Mouse (Mus musculus): ENCODE data around the gene Lima1. TPM values are rescaled to one million over a fixed set of nuclear protein-coding genes. Genes with fewer than 3 reads are reported as not detected.
A peak's percentile ranks its signal among the peaks of the same experiment; 100 is the strongest.

Lima1 gene
- polyA plus RNA-seq, 1 experiment from 2014 or later, result 14.8 TPM

DNA sequence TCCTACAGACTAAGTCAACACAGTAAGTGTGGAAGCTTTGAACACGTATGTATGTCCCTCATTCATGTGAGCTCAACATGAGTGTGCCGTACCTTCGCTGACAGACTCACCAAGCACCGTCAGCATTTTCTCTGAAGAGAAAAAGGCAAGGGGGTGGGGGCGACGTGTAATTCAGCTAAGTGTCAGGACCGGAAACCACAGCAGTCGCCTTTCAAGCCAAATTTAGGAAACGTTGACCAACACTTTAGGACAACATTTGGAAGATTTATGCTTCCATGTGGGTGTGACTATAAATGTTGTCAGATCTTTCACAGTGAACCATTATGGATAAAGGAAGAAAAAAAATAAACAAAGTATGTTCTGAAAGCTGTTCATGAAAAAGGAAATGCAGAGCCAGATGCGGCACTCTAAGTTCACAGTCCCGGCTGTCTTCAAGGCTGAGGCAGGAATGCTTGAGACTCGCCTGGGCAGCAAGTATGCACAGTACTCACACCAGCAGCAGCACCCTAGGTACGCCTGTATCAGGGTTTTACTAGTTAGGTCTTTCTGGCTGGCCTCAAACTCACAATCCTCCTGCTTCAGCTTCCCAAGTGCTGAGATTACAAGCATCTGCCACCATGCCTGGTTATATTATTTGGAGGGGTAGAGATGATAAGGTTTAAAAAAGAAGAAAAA is 27.9 kb downstream of the Lima1 start:
- Histone ChIP-seq H3K4me2 (ENCODE audit: low read depth, low read length) (peak overlapping the region; percentile 2), H3K9ac (replicated peaks) (no peak overlapping the region), H3K9me3 (ENCODE audit: low read length) (no peaks in the 10 kb centered on the region), H3K36me3 (replicated peaks; ENCODE audit: insufficient read depth, low read length) (no peaks in the 10 kb centered on the region), H3K27ac (ENCODE audit: low read depth) (peak overlapping the region; percentile 17; the same call in 1 of the 2 replicates), H3K27me3 (ENCODE audit: insufficient read depth, low read length) (no peaks in the 10 kb centered on the region), H3K4me3 (ENCODE audit: low read depth, low read length) (no peak overlapping the region), H3K4me1 (ENCODE audit: insufficient read depth) (peaks cover 35% of the 10 kb centered on the region)
- 16% methylated on average over 13 of the region's 13 CpGs for WGBS (ENCODE audit: insufficient replicate concordance)
- ATAC-seq (no peak), DNase-seq (no peak)
- TF ChIP-seq CTCF (IDR thresholded peaks at IDR 0.05; ENCODE audit: low read depth) (no peak), EP300 (IDR thresholded peaks at IDR 0.05; ENCODE audit: low read depth) (no peak)

DNA sequence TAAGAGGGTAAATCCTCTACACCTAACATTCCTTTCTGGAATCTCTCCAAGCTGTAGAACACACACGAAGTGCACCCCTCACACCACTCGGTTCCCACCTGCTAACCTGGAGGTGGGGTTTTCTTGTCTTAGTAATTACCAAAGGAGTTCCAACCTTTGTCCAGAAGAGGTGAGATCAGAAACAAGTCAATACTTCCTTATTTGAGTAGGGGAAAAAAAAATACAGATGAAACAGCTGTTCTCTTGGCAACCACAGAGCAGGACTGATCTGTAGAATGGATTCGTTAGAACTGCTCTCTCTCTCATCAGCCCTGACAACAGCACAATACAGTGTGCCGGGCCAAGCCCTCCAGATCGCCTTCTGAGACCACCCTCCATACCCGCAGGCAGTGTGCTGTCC is 28.6 kb downstream of the Lima1 start:
- peak; percentile 29; the same call in 1 of the 2 replicates for ATAC-seq
- no peak overlapping the region for H3K9ac ChIP-seq (replicated peaks)
- no peaks in the 10 kb centered on the region for H3K27me3 ChIP-seq (ENCODE audit: insufficient read depth, low read length)
- TF ChIP-seq CTCF (IDR thresholded peaks at IDR 0.05; ENCODE audit: low read depth) (no peak), EP300 (IDR thresholded peaks at IDR 0.05; ENCODE audit: low read depth) (no peak)
- no peaks in the 10 kb centered on the region for H3K9me3 ChIP-seq (ENCODE audit: low read length)
- no peak overlapping the region for H3K4me3 ChIP-seq (ENCODE audit: low read depth, low read length)
- no peak for DNase-seq
- H3K4me1 ChIP-seq (ENCODE audit: insufficient read depth), result peaks cover 35% of the 10 kb centered on the region
- 0 out of 2 replicates have a peak, but pooled peaks cover 2% of the 10 kb centered on the region for H3K36me3 ChIP-seq (replicated peaks; ENCODE audit: insufficient read depth, low read length)
- 20% methylated on average over 6 of the region's 6 CpGs for WGBS (ENCODE audit: insufficient replicate concordance)
- no peak overlapping the region; the same call in 1 of the 2 replicates for H3K4me2 ChIP-seq (ENCODE audit: low read depth, low read length)
- 0 out of 2 replicates have a peak overlapping the region, but pooled peaks have one; percentile 17 for H3K27ac ChIP-seq (ENCODE audit: low read depth)

DNA sequence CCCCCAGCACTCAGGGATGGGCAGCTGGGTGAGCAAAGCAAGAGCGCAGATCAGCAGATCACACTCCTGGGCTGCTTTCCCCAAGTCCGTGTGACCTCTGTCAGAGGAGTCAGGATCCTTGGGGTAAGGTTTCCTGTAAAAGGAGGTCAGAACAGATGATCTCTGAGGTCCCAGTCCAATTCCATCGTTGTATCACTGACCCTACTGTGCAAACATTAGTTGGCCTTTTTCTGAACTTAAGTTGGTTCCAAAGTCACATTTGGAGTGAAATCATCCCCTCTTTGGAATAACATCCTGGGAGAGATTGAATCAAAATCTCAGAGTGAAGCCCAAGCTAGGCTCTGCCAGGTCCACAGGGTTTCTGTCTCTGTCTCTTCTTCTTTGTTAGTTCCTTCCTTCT is 31.4 kb downstream of the Lima1 start:
- Histone ChIP-seq H3K4me1 (ENCODE audit: insufficient read depth) (peaks cover 35% of the 10 kb centered on the region), H3K4me3 (ENCODE audit: low read depth, low read length) (no peak overlapping the region), H3K27ac (ENCODE audit: low read depth) (peak overlapping the region; percentile 76), H3K27me3 (ENCODE audit: insufficient read depth, low read length) (no peaks in the 10 kb centered on the region), H3K9me3 (ENCODE audit: low read length) (no peaks in the 10 kb centered on the region), H3K36me3 (replicated peaks; ENCODE audit: insufficient read depth, low read length) (0 out of 2 replicates have a peak, but pooled peaks cover 2% of the 10 kb centered on the region), H3K4me2 (ENCODE audit: low read depth, low read length) (0 out of 2 replicates have a peak overlapping the region, but pooled peaks have one; percentile 15), H3K9ac (replicated peaks) (no peak overlapping the region)
- DNase-seq, result no peak
- WGBS (ENCODE audit: insufficient replicate concordance), result 52% methylated on average over 3 of the region's 3 CpGs
- TF ChIP-seq CTCF (IDR thresholded peaks at IDR 0.05; ENCODE audit: low read depth) (no peak), EP300 (IDR thresholded peaks at IDR 0.05; ENCODE audit: low read depth) (0 out of 2 replicates have a peak, but pooled peaks have one; percentile 29)
- peak; percentile 68 for ATAC-seq

DNA sequence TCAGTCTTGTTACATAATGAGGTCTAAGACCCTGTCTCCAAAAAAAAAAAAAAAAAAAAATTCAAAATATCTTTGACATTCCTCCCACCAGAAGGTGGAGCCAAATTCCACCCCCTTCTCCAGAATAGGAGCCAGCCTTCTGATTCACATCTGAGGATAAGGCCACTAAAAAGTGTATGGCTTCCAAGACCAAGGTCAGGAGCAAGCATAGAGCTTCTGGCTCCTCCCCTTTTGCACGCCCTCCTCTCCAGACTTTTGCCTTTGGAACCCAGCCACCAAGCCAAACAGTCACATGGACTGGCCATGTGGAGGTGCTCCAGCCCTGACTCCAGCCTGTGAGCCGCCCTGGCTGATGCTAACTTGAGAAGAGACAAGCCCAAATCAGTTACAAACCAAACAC is 35.3 kb downstream of the Lima1 start:
- H3K4me2 ChIP-seq (ENCODE audit: low read depth, low read length), result no peak overlapping the region
- no peaks in the 10 kb centered on the region for H3K9me3 ChIP-seq (ENCODE audit: low read length)
- 42% methylated on average over 2 of the region's 2 CpGs for WGBS (ENCODE audit: insufficient replicate concordance)
- H3K4me1 ChIP-seq (ENCODE audit: insufficient read depth), result peaks cover 10% of the 10 kb centered on the region
- H3K27me3 ChIP-seq (ENCODE audit: insufficient read depth, low read length), result no peaks in the 10 kb centered on the region
- H3K27ac ChIP-seq (ENCODE audit: low read depth), result no peak overlapping the region
- 0 out of 2 replicates have a peak, but pooled peaks cover 2% of the 10 kb centered on the region for H3K36me3 ChIP-seq (replicated peaks; ENCODE audit: insufficient read depth, low read length)
- DNase-seq (peak; percentile 57), ATAC-seq (peak; percentile 37)
- no peak overlapping the region for H3K9ac ChIP-seq (replicated peaks)
- TF ChIP-seq EP300 (IDR thresholded peaks at IDR 0.05; ENCODE audit: low read depth), result no peak
- TF ChIP-seq CTCF (IDR thresholded peaks at IDR 0.05; ENCODE audit: low read depth), result peak; percentile 49
- no peak overlapping the region for H3K4me3 ChIP-seq (ENCODE audit: low read depth, low read length)

DNA sequence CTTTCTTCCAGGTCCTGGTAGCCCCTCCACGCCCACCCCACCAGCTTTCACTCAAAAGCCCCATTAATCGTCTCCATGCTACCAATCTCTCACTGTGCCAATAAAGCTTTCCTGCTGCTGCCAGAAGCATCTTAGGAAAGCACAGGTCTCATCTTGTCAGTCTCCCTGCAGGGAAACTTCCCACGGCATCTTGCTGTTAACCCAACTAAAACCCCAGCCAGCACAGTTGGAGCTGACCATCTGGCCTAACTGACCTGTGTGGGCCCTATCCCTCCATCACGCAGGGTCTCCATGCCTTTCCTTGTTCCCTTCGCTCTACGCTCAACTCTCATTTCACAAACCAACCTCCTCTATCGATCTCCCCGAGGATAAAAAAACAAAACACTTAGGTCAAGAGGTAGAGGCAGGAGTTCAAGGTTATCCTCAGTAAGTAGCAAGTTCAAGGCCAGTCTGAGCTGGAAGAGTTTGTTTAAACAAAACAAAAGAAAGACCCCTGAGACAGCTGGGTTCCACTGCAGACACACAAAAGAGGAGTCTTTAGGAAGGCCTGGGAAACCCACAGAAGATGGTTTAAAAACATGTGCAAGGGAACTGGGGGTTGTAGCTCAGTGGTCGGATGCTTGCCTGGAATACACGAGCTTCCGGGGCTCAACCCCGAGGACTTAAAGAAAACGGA is 36.0 kb downstream of the Lima1 start:
- WGBS (ENCODE audit: insufficient replicate concordance), result 79% methylated on average over 13 of the region's 13 CpGs
- no peak for ATAC-seq

DNA sequence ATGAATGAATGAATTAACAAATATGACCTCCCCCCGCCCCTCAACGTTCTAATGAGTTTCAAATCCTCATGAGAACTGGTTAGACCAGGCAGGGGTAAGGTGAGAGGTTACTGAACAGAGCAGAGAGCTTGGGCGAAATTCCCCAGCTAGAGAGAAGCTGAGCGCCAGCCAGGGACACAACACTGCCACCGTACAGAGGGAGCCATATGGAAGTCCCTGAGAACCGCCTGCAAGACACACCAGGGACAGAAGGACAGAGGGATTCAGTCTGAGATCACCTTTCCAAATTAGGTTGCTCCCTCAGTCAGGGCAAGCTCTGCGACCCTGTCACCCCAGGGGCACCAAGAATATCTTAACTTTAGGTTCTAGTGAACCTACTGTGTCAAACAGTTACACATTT is 37.7 kb downstream of the Lima1 start:
- H3K4me3 ChIP-seq (ENCODE audit: low read depth, low read length), result no peak overlapping the region
- no peaks in the 10 kb centered on the region; the same call in 1 of the 2 replicates for H3K4me1 ChIP-seq (ENCODE audit: insufficient read depth)
- DNase-seq, result no peak
- H3K36me3 ChIP-seq (replicated peaks; ENCODE audit: insufficient read depth, low read length), result 0 out of 2 replicates have a peak, but pooled peaks cover 2% of the 10 kb centered on the region
- TF ChIP-seq CTCF (IDR thresholded peaks at IDR 0.05; ENCODE audit: low read depth) (no peak), EP300 (IDR thresholded peaks at IDR 0.05; ENCODE audit: low read depth) (no peak)
- no peak for ATAC-seq
- H3K9me3 ChIP-seq (ENCODE audit: low read length), result no peaks in the 10 kb centered on the region
- peak overlapping the region; percentile 23 for H3K27ac ChIP-seq (ENCODE audit: low read depth)
- H3K27me3 ChIP-seq (ENCODE audit: insufficient read depth, low read length), result no peaks in the 10 kb centered on the region
- H3K9ac ChIP-seq (replicated peaks), result no peak overlapping the region
- 73% methylated on average over 7 of the region's 7 CpGs for WGBS (ENCODE audit: insufficient replicate concordance)
- H3K4me2 ChIP-seq (ENCODE audit: low read depth, low read length), result no peak overlapping the region

More for the DNA sequence above, 36.0 kb downstream of the Lima1 start:
- Histone ChIP-seq H3K4me3 (ENCODE audit: low read depth, low read length) (no peak overlapping the region), H3K4me1 (ENCODE audit: insufficient read depth) (peaks cover 5% of the 10 kb centered on the region; the same call in 1 of the 2 replicates), H3K36me3 (replicated peaks; ENCODE audit: insufficient read depth, low read length) (0 out of 2 replicates have a peak, but pooled peaks cover 2% of the 10 kb centered on the region), H3K4me2 (ENCODE audit: low read depth, low read length) (no peak overlapping the region), H3K9me3 (ENCODE audit: low read length) (no peaks in the 10 kb centered on the region), H3K27ac (ENCODE audit: low read depth) (no peak overlapping the region), H3K27me3 (ENCODE audit: insufficient read depth, low read length) (no peaks in the 10 kb centered on the region), H3K9ac (replicated peaks) (no peak overlapping the region)
- TF ChIP-seq EP300 (IDR thresholded peaks at IDR 0.05; ENCODE audit: low read depth) (no peak), CTCF (IDR thresholded peaks at IDR 0.05; ENCODE audit: low read depth) (no peak)
- no peak for DNase-seq
